Mouse (Mus musculus): Measurements from ENCODE around the gene Vwa1.

- no peak for TF ChIP-seq GATA1 (IDR thresholded peaks at IDR 0.05; ENCODE audit: borderline replicate concordance, low read length)
- TF ChIP-seq FLI1 (IDR thresholded peaks at IDR 0.05; ENCODE audit: low read length) = no peak
Measured at GRCm38 (mm10) chr4:155769496-155769879, 5.0 kb downstream of the Vwa1 start.
